Comparison of ENCODE assay signal across 31 mouse cellular contexts in genomic region chr11:103760101-103760500, GRCm38 (mm10). TPM values are rescaled to one million over a fixed set of nuclear protein-coding genes. Genes with fewer than 3 reads are reported as not detected.
DNase-seq lines count a peak whose midpoint lies in the region; ATAC-seq and TF ChIP-seq lines count a peak whose summit lies in the region.
"Had no signal": no experiment of that assay in that cellular context is flagged by ENCODE, and none has a peak within 500 bp of the region (broad histone marks: within the 10 kb centered on the region; RNA-seq: fewer than 3 reads in every experiment).

No protein-coding gene starts in this region.

- TF ChIP-seq RAD21 in MEL (IDR thresholded peaks at IDR 0.05; ENCODE audit: low read depth, low read length) = peak; percentile 19

- 54% methylated on average over 7 of the region's 7 CpGs for WGBS in intestine, postnatal 0 days
- WGBS in intestine, embryonic 16.5 days = 55% methylated on average over 7 of the region's 7 CpGs

- no peak for TF ChIP-seq POLR2A in MEL (IDR thresholded peaks at IDR 0.05; ENCODE audit: control insufficient read depth in 1 of 2, insufficient read depth in 1 of 2, low read depth in 1 of 2, low read length in 2 of 2, poor library complexity in 1 of 2)

- DNase-seq in 416B (ENCODE audit: low read depth) (peak; percentile 9), MEL (ENCODE audit: low read depth, low spot score) (peak; percentile 41)
- no peak for DNase-seq in left cerebral cortex, adult 2 months (ENCODE audit: extremely low spot score in 1 of 2, low spot score in 2 of 2)
- no peak for DNase-seq in left cerebral cortex, adult 8-10 months (ENCODE audit: low spot score in 2 of 2)
- DNase-seq: adrenal gland, adult 8-10 months; adrenal gland, postnatal 25 days; cerebellum, adult 11-12 months; cerebellum, adult 8-10 months; cerebellum, postnatal 10 days; cerebellum, postnatal 36 days; forebrain, postnatal 0 days; gastrocnemius, adult 2 months; gastrocnemius, postnatal 25 days; heart, adult 18-20 months had no signal

- H3K9me3 ChIP-seq in intestine, postnatal 0 days (ENCODE audit: control insufficient read depth) = no peaks in the 10 kb centered on the region
- no peaks in the 10 kb centered on the region for H3K9me3 ChIP-seq in intestine, embryonic 16.5 days (ENCODE audit: control insufficient read depth, low read length)
- no peaks in the 10 kb centered on the region for H3K9me3 ChIP-seq in MEL (replicated peaks; ENCODE audit: insufficient read depth, low read length)
- H3K9me3 ChIP-seq: forebrain, embryonic 13.5 days; heart, embryonic 10.5 days; hindbrain, embryonic 12.5 days; hindbrain, embryonic 15.5 days; intestine, embryonic 15.5 days had no signal

- H3K79me2 ChIP-seq in MEL (ENCODE audit: control insufficient read depth, insufficient read depth, low read length, poor library complexity) = no peaks in the 10 kb centered on the region

- H3K36me3 ChIP-seq in intestine, postnatal 0 days (ENCODE audit: control insufficient read depth, insufficient read depth) = no peaks in the 10 kb centered on the region
- no peaks in the 10 kb centered on the region for H3K36me3 ChIP-seq in intestine, embryonic 16.5 days (ENCODE audit: control insufficient read depth, insufficient read depth, low read length)
- no peaks in the 10 kb centered on the region for H3K36me3 ChIP-seq in MEL (ENCODE audit: control insufficient read depth in 1 of 2, insufficient read depth in 2 of 2, low read length in 2 of 2)
- H3K36me3 ChIP-seq: forebrain, embryonic 10.5 days; heart, embryonic 10.5 days; hindbrain, embryonic 12.5 days; hindbrain, embryonic 15.5 days; intestine, embryonic 15.5 days had no signal

- H3K27me3 ChIP-seq in intestine, postnatal 0 days (replicated peaks; ENCODE audit: control insufficient read depth, insufficient read depth, low read length) = no peaks in the 10 kb centered on the region
- no peaks in the 10 kb centered on the region for H3K27me3 ChIP-seq in intestine, embryonic 16.5 days (replicated peaks; ENCODE audit: control insufficient read depth, insufficient read depth, low read length)
- H3K27me3 ChIP-seq in MEL (ENCODE audit: control insufficient read depth in 1 of 2, insufficient read depth in 2 of 2, low read length in 2 of 2) = 0 out of 4 replicates have a peak, but pooled peaks cover 0 to 2% of the 10 kb centered on the region in 2 experiments
- H3K27me3 ChIP-seq: hindbrain, embryonic 15.5 days had no signal

- no peak overlapping the region for H3K4me3 ChIP-seq in intestine, postnatal 0 days (ENCODE audit: low read depth, low read length)
- H3K4me3 ChIP-seq in intestine, embryonic 16.5 days (ENCODE audit: low read length) = no peak overlapping the region
- H3K4me3 ChIP-seq in MEL (ENCODE audit: control insufficient read depth in 1 of 2, insufficient read depth in 1 of 2, low read depth in 2 of 2, low read length in 2 of 2) = no peak overlapping the region
- H3K4me3 ChIP-seq in left cerebral cortex, adult 2 months = no peak overlapping the region
- H3K4me3 ChIP-seq: forebrain, embryonic 10.5 days; forebrain, embryonic 13.5 days; gastrocnemius, adult 2 months; heart, embryonic 10.5 days; hindbrain, embryonic 12.5 days; hindbrain, embryonic 15.5 days; intestine, embryonic 15.5 days had no signal

- TF ChIP-seq CTCF in intestine, postnatal 0 days (IDR thresholded peaks at IDR 0.05; ENCODE audit: low read depth) = peak; percentile 23; the same call in 1 of the 2 replicates
- TF ChIP-seq CTCF in MEL (IDR thresholded peaks at IDR 0.05 in 2 of 3, conservative IDR thresholded peaks at IDR 0.05 in 1 of 3; ENCODE audit: control insufficient read depth in 1 of 3, insufficient read depth in 1 of 3, low read depth in 2 of 3, low read length in 3 of 3, poor library complexity in 1 of 3, severe bottlenecking in 1 of 3) = peak in 1 of 3 experiments; percentile 10; a peak in 1 of 6 replicates
- TF ChIP-seq CTCF in left cerebral cortex, adult 2 months (IDR thresholded peaks at IDR 0.05) = no peak; the same call in 1 of the 2 replicates

- H3K27ac ChIP-seq in intestine, postnatal 0 days (ENCODE audit: low read depth, low read length) = no peak overlapping the region
- H3K27ac ChIP-seq in intestine, embryonic 16.5 days (ENCODE audit: low read length) = no peak overlapping the region
- no peak overlapping the region for H3K27ac ChIP-seq in MEL (ENCODE audit: control insufficient read depth, low read depth, low read length)
- no peak overlapping the region for H3K27ac ChIP-seq in left cerebral cortex, adult 2 months
- H3K27ac ChIP-seq: forebrain, embryonic 10.5 days; forebrain, embryonic 13.5 days; gastrocnemius, adult 2 months; heart, embryonic 10.5 days; hindbrain, embryonic 12.5 days; hindbrain, embryonic 15.5 days; intestine, embryonic 15.5 days had no signal

- TF ChIP-seq EP300 in MEL (IDR thresholded peaks at IDR 0.05; ENCODE audit: low read depth in 1 of 2, low read length in 2 of 2) = no peak

- ATAC-seq in intestine, postnatal 0 days = no peak
- ATAC-seq in intestine, embryonic 16.5 days = no peak
- ATAC-seq in megakaryocyte-erythroid progenitor cell, adult 5-6 weeks (replicated peaks; ENCODE audit: low FRiP score, low TSS enrichment, poor library complexity, severe bottlenecking) = 0 out of 2 replicates have a peak, but pooled peaks have one; percentile 32
- ATAC-seq: activated CD4-positive, CD25-positive, alpha-beta regulatory T cell, adult 4 months; CD4-positive, CD25-positive, alpha-beta regulatory T cell, adult 4 months; forebrain, embryonic 13.5 days; forebrain, postnatal 0 days; intestine, embryonic 15.5 days; Patski had no signal

- H3K4me1 ChIP-seq in intestine, postnatal 0 days (replicated peaks; ENCODE audit: control insufficient read depth, insufficient read depth, low read length) = no peaks in the 10 kb centered on the region
- no peaks in the 10 kb centered on the region for H3K4me1 ChIP-seq in intestine, embryonic 16.5 days (ENCODE audit: control insufficient read depth, insufficient read depth, low read length)
- H3K4me1 ChIP-seq in MEL (ENCODE audit: control insufficient read depth in 1 of 2, insufficient read depth in 2 of 2, low read length in 2 of 2) = no peaks in the 10 kb centered on the region
- H3K4me1 ChIP-seq: heart, embryonic 10.5 days; intestine, embryonic 15.5 days had no signal

- intact Hi-C loops in left cerebral cortex, adult 2 months (cut with DNase I) = loop anchor here (1.0 to 5.0 kb wide), 2 partner anchors 121 to 437 kb away; no protein-coding TSS in a partner anchor

- no peak overlapping the region for H3K9ac ChIP-seq in intestine, postnatal 0 days (ENCODE audit: low read depth, low read length)
- no peak overlapping the region for H3K9ac ChIP-seq in intestine, embryonic 16.5 days (ENCODE audit: low read depth, low read length)
- H3K9ac ChIP-seq in MEL (ENCODE audit: control insufficient read depth, low read depth, low read length, poor library complexity, severe bottlenecking) = no peak overlapping the region
- H3K9ac ChIP-seq: forebrain, embryonic 13.5 days; forebrain, postnatal 0 days; hindbrain, embryonic 12.5 days; hindbrain, embryonic 15.5 days; intestine, embryonic 15.5 days had no signal

- no peak overlapping the region for H3K4me2 ChIP-seq in intestine, postnatal 0 days (replicated peaks; ENCODE audit: low read depth)
- H3K4me2 ChIP-seq in intestine, embryonic 16.5 days (ENCODE audit: low read depth, low read length) = no peak overlapping the region
- H3K4me2 ChIP-seq: forebrain, embryonic 13.5 days; hindbrain, embryonic 12.5 days; hindbrain, embryonic 15.5 days; intestine, embryonic 15.5 days had no signal

TF ChIP-seq in MEL, 35 proteins besides CTCF, POLR2A, EP300 and RAD21:
- TF ChIP-seq ZMIZ1 (IDR thresholded peaks at IDR 0.05; ENCODE audit: low read depth, low read length) (no peak), SMC3 (IDR thresholded peaks at IDR 0.05; ENCODE audit: low read depth, low read length) (peak; percentile 17; the same call in 1 of the 2 replicates), ZKSCAN1 (IDR thresholded peaks at IDR 0.05; ENCODE audit: low read depth, low read length) (no peak), POLR2AphosphoS5 (IDR thresholded peaks at IDR 0.05; ENCODE audit: borderline replicate concordance, low read depth, low read length) (no peak)

RNA-seq across cellular contexts. Expression of gene Wnt9b, which starts 10.5 kb away (rescaled TPM):
- polyA plus RNA-seq in intestine, postnatal 0 days (2015; fragmentation: Nextera tagmentation; extraction: Ambion mirVana) = 0.03 and 0.09 TPM in 2 replicates
- 0.05 and 0.06 TPM in 2 replicates for polyA plus RNA-seq in intestine, embryonic 16.5 days (2015; fragmentation: Nextera tagmentation; extraction: Ambion mirVana)
- not detected in 2 replicates for total RNA-seq in MEL (2012; rRNA removed)
- not detected for polyA plus RNA-seq in MEL (2012; ENCODE audit: insufficient read depth in 1 of 2, insufficient read length in 2 of 2, low read depth in 1 of 2, low replicate concordance in 2 of 2, missing spikeins in 1 of 2)
- not detected in 2 replicates for total RNA-seq in megakaryocyte-erythroid progenitor cell, adult 5-6 weeks (2014; fragmentation: Nextera tagmentation)
- not detected in 2 replicates for total RNA-seq in megakaryocyte-erythroid progenitor cell, adult 5-6 weeks (2017)
- under 1 TPM; 0.23 to 0.34 TPM for total RNA-seq in left cerebral cortex, adult 2 months (2021)
- total RNA-seq in left cerebral cortex, adult 8-10 months (2022) = under 1 TPM; 0.14 to 0.39 (median 0.22) TPM
- total RNA-seq: hematopoietic stem cell, adult 5-6 weeks had no signal
- polyA plus RNA-seq: activated CD4-positive, CD25-positive, alpha-beta regulatory T cell, adult 4 months; C2C12; CD4-positive, CD25-positive, alpha-beta regulatory T cell, adult 4 months; Patski had no signal

RNA-seq across cellular contexts. Expression of gene Wnt3, which starts 13.8 kb away (rescaled TPM):
- polyA plus RNA-seq in intestine, postnatal 0 days (2015; fragmentation: Nextera tagmentation; extraction: Ambion mirVana) = 0.51 and 0.55 TPM in 2 replicates
- 0.39 and 0.51 TPM in 2 replicates for polyA plus RNA-seq in intestine, embryonic 16.5 days (2015; fragmentation: Nextera tagmentation; extraction: Ambion mirVana)
- not detected in 2 replicates for total RNA-seq in MEL (2012; rRNA removed)
- not detected for polyA plus RNA-seq in MEL (2012; ENCODE audit: insufficient read depth in 1 of 2, insufficient read length in 2 of 2, low read depth in 1 of 2, low replicate concordance in 2 of 2, missing spikeins in 1 of 2)
- not detected in 2 replicates for total RNA-seq in megakaryocyte-erythroid progenitor cell, adult 5-6 weeks (2014; fragmentation: Nextera tagmentation)
- total RNA-seq in megakaryocyte-erythroid progenitor cell, adult 5-6 weeks (2017) = not detected in 2 replicates
- 1 to 10 TPM; 1.2 TPM for total RNA-seq in left cerebral cortex, adult 2 months (2021)
- 1 to 10 TPM; 1.3 to 2.6 (median 1.9) TPM for total RNA-seq in left cerebral cortex, adult 8-10 months (2022)
- total RNA-seq: gastrocnemius, postnatal 25 days; heart, adult 18-20 months; heart, postnatal 25 days; hematopoietic stem cell, adult 5-6 weeks had no signal
- polyA plus RNA-seq: heart, embryonic 14.5 days; heart, postnatal 0 days; Patski had no signal

Comparison
In these comparisons a context has a peak if more than half of its experiments do, and no peak if none do; other contexts are left out.
1. DNase-seq: peak in 416B (single experiment) and MEL (single experiment); none in left cerebral cortex, adult 2 months (0 of 2) and left cerebral cortex, adult 8-10 months (0 of 2).